Mouse (Mus musculus) E14TG2a.4 (cell line): ENCODE data around the gene Ccdc38.

Source experiments
- CTCF ChIP-seq: conservative IDR thresholded peaks from 2 replicates; pipeline ENCODE4 v1.5.1; 2014; ENCODE audit warnings: low read length
- NANOG ChIP-seq: IDR thresholded peaks from 2 replicates; pipeline ENCODE4 v1.6.1; 2014; ENCODE audit warnings: borderline replicate concordance, low read length, mixed read lengths

GRCm38 (mm10) chr10:93500864-93501263, 39.6 kb upstream of the Ccdc38 start:
- TF ChIP-seq CTCF = no peak
- TF ChIP-seq NANOG = no peak
